Comparison of ENCODE assay signal across 27 mouse cellular contexts in genomic region chr1:44398066-44398465, GRCm38 (mm10).
DNase-seq lines count a peak whose midpoint lies in the region; ATAC-seq and TF ChIP-seq lines count a peak whose summit lies in the region.
"Had no signal": no experiment of that assay in that cellular context is flagged by ENCODE, and none has a peak within 500 bp of the region (broad histone marks: within the 10 kb centered on the region; RNA-seq: fewer than 3 reads in every experiment).

No protein-coding gene starts in this region.

- H3K9ac ChIP-seq in ES-Bruce4 (ENCODE audit: low read depth, poor library complexity, severe bottlenecking) (no peak overlapping the region), ES-E14 (ENCODE audit: insufficient read depth, low read depth, low read length, poor library complexity, severe bottlenecking) (no peak overlapping the region)
- no peak overlapping the region for H3K9ac ChIP-seq in stomach, postnatal 0 days (ENCODE audit: low read length)
- no peak overlapping the region for H3K9ac ChIP-seq in midbrain, embryonic 14.5 days (replicated peaks; ENCODE audit: low read length)
- H3K9ac ChIP-seq: embryonic facial prominence, embryonic 13.5 days; embryonic facial prominence, embryonic 15.5 days; forebrain, embryonic 13.5 days; forebrain, embryonic 15.5 days; forebrain, postnatal 0 days had no signal

- ATAC-seq in stomach, postnatal 0 days (ENCODE audit: low FRiP score, low TSS enrichment) = no peak
- no peak for ATAC-seq in midbrain, embryonic 14.5 days (ENCODE audit: low FRiP score, low TSS enrichment)
- ATAC-seq: activated CD4-positive, CD25-positive, alpha-beta regulatory T cell, adult 4 months; CD4-positive, CD25-positive, alpha-beta regulatory T cell, adult 4 months; forebrain, embryonic 13.5 days; forebrain, embryonic 15.5 days; forebrain, postnatal 0 days; Patski had no signal

- in situ Hi-C loops in ES-E14 (cut with MboI; ENCODE audit: low sequenced_read_pairs in 2 of 2, unreplicated experiment in 2 of 2) = no loop called here

- H3K36me3 ChIP-seq in ES-Bruce4 (ENCODE audit: control insufficient read depth, insufficient read depth, low read length, poor library complexity, severe bottlenecking) (no peaks in the 10 kb centered on the region), ES-E14 (ENCODE audit: control insufficient read depth, insufficient read depth, low read length, poor library complexity, severe bottlenecking) (no peaks in the 10 kb centered on the region)
- no peaks in the 10 kb centered on the region for H3K36me3 ChIP-seq in stomach, postnatal 0 days (ENCODE audit: control insufficient read depth, insufficient read depth, low read length)
- H3K36me3 ChIP-seq in midbrain, embryonic 14.5 days (ENCODE audit: control insufficient read depth, insufficient read depth, low read length) = no peaks in the 10 kb centered on the region
- H3K36me3 ChIP-seq: embryonic facial prominence, embryonic 13.5 days; embryonic facial prominence, embryonic 15.5 days; forebrain, embryonic 15.5 days had no signal

- peak overlapping the region; percentile 28; the same call in 1 of the 2 replicates for H3K27ac ChIP-seq in ES-Bruce4 (ENCODE audit: insufficient read depth, low read length)
- H3K27ac ChIP-seq in ES-E14 (ENCODE audit: insufficient read depth, low read depth, low read length, poor library complexity, severe bottlenecking) = no peak overlapping the region
- peak overlapping the region; percentile 52; the same call in 1 of the 2 replicates for H3K27ac ChIP-seq in embryonic fibroblast, embryonic 13.5 days (ENCODE audit: insufficient read depth, low read length)
- no peak overlapping the region for H3K27ac ChIP-seq in stomach, postnatal 0 days (replicated peaks)
- no peak overlapping the region for H3K27ac ChIP-seq in midbrain, embryonic 14.5 days (replicated peaks; ENCODE audit: low read depth, low read length)
- H3K27ac ChIP-seq: embryonic facial prominence, embryonic 13.5 days; embryonic facial prominence, embryonic 15.5 days; forebrain, embryonic 13.5 days; forebrain, embryonic 15.5 days had no signal

- H3K9me3 ChIP-seq in ES-Bruce4 (replicated peaks; ENCODE audit: control insufficient read depth, insufficient read depth, low read length, poor library complexity, severe bottlenecking) = peaks cover 31% of the 10 kb centered on the region
- H3K9me3 ChIP-seq in ES-E14 (ENCODE audit: control insufficient read depth, insufficient read depth, low read depth, low read length) = peaks cover 4% of the 10 kb centered on the region; the same call in 1 of the 2 replicates
- H3K9me3 ChIP-seq in stomach, postnatal 0 days (ENCODE audit: control insufficient read depth, low read length) = no peaks in the 10 kb centered on the region
- no peaks in the 10 kb centered on the region for H3K9me3 ChIP-seq in midbrain, embryonic 14.5 days (ENCODE audit: control insufficient read depth, low read length)
- H3K9me3 ChIP-seq: embryonic facial prominence, embryonic 13.5 days; embryonic facial prominence, embryonic 15.5 days; forebrain, embryonic 13.5 days; forebrain, embryonic 15.5 days had no signal

- TF ChIP-seq EP300 in ES-Bruce4 (IDR thresholded peaks at IDR 0.05; ENCODE audit: insufficient read depth, low read depth, low read length) = no peak
- no peak for TF ChIP-seq EP300 in stomach, postnatal 0 days (optimal IDR thresholded peaks at IDR 0.05)

- TF ChIP-seq POLR2A in ES-Bruce4 (IDR thresholded peaks at IDR 0.05; ENCODE audit: insufficient read depth, low read length) = no peak
- TF ChIP-seq POLR2A in embryonic fibroblast, embryonic 13.5 days (IDR thresholded peaks at IDR 0.05; ENCODE audit: low read depth, low read length) = no peak

- WGBS in stomach, postnatal 0 days = 51% methylated on average over 2 of the region's 2 CpGs
- 58% methylated on average over 2 of the region's 2 CpGs for WGBS in midbrain, embryonic 14.5 days

- DNase-seq in ES-E14 (ENCODE audit: low read depth, low spot score) (peak; percentile 13), R1 (ENCODE audit: low read depth, low spot score) (peak; percentile 89)
- no peak for DNase-seq in stomach, postnatal 0 days (ENCODE audit: low spot score)
- no peak for DNase-seq in cerebellum, postnatal 4 days (ENCODE audit: low spot score in 2 of 2)
- DNase-seq in midbrain, embryonic 14.5 days = no peak
- DNase-seq in testis, postnatal 14 days (ENCODE audit: low spot score) = no peak
- DNase-seq: adrenal gland, adult 8-10 months; adrenal gland, postnatal 14 days; adrenal gland, postnatal 36 days; B cell, adult 2 months; cerebellum, adult 11-12 months; cerebellum, adult 2 months; cerebellum, adult 9-10 months; cerebellum, postnatal 10 days; cerebellum, postnatal 25 days; embryo, embryonic 11 days; forebrain, postnatal 0 days had no signal

- no peak overlapping the region for H3K4me3 ChIP-seq in ES-Bruce4 (ENCODE audit: low read depth, low read length)
- no peak overlapping the region for H3K4me3 ChIP-seq in ES-E14 (ENCODE audit: insufficient read depth in 1 of 2, low read depth in 1 of 2, low read length in 2 of 2, poor library complexity in 1 of 2, severe bottlenecking in 1 of 2)
- no peak overlapping the region for H3K4me3 ChIP-seq in embryonic fibroblast, embryonic 13.5 days (ENCODE audit: insufficient read depth, low read length)
- H3K4me3 ChIP-seq in stomach, postnatal 0 days (ENCODE audit: low read depth, low read length) = no peak overlapping the region
- no peak overlapping the region for H3K4me3 ChIP-seq in midbrain, embryonic 14.5 days (replicated peaks; ENCODE audit: low read depth, low read length)
- H3K4me3 ChIP-seq: embryonic facial prominence, embryonic 13.5 days; embryonic facial prominence, embryonic 15.5 days; forebrain, embryonic 13.5 days; forebrain, embryonic 15.5 days had no signal

- TF ChIP-seq CTCF in ES-Bruce4 (IDR thresholded peaks at IDR 0.05; ENCODE audit: low read depth, low read length) = no peak
- no peak for TF ChIP-seq CTCF in embryonic fibroblast, embryonic 13.5 days (IDR thresholded peaks at IDR 0.05; ENCODE audit: borderline replicate concordance, insufficient read depth, low read length)
- no peak for TF ChIP-seq CTCF in stomach, postnatal 0 days (IDR thresholded peaks at IDR 0.05; ENCODE audit: low read depth)

- H3K4me2 ChIP-seq in stomach, postnatal 0 days (replicated peaks; ENCODE audit: low read depth) = no peak overlapping the region
- no peak overlapping the region for H3K4me2 ChIP-seq in midbrain, embryonic 14.5 days (ENCODE audit: low read length)
- H3K4me2 ChIP-seq: embryonic facial prominence, embryonic 13.5 days; embryonic facial prominence, embryonic 15.5 days; forebrain, embryonic 13.5 days; forebrain, embryonic 15.5 days had no signal

- no peaks in the 10 kb centered on the region for H3K4me1 ChIP-seq in ES-Bruce4 (ENCODE audit: control insufficient read depth, insufficient read depth, low read length)
- no peaks in the 10 kb centered on the region for H3K4me1 ChIP-seq in ES-E14 (ENCODE audit: control insufficient read depth in 2 of 2, insufficient read depth in 2 of 2, low read length in 2 of 2, poor library complexity in 1 of 2)
- H3K4me1 ChIP-seq in embryonic fibroblast, embryonic 13.5 days (ENCODE audit: control insufficient read depth, insufficient read depth, low read length) = no peaks in the 10 kb centered on the region; the same call in 1 of the 2 replicates
- no peaks in the 10 kb centered on the region for H3K4me1 ChIP-seq in stomach, postnatal 0 days (replicated peaks; ENCODE audit: control insufficient read depth, insufficient read depth)
- H3K4me1 ChIP-seq in midbrain, embryonic 14.5 days (ENCODE audit: control insufficient read depth, insufficient read depth, low read length) = no peaks in the 10 kb centered on the region
- H3K4me1 ChIP-seq: embryonic facial prominence, embryonic 13.5 days; embryonic facial prominence, embryonic 15.5 days; forebrain, embryonic 13.5 days; forebrain, embryonic 15.5 days had no signal

- no peaks in the 10 kb centered on the region for H3K27me3 ChIP-seq in ES-Bruce4 (ENCODE audit: control insufficient read depth, insufficient read depth, low read length, poor library complexity, severe bottlenecking)
- no peaks in the 10 kb centered on the region for H3K27me3 ChIP-seq in stomach, postnatal 0 days (ENCODE audit: control insufficient read depth, insufficient read depth, low read length)
- H3K27me3 ChIP-seq in midbrain, embryonic 14.5 days (ENCODE audit: control insufficient read depth, insufficient read depth, low read length) = no peaks in the 10 kb centered on the region
- H3K27me3 ChIP-seq: CH12.LX; embryonic facial prominence, embryonic 13.5 days; embryonic facial prominence, embryonic 15.5 days; forebrain, embryonic 13.5 days; forebrain, embryonic 15.5 days; Patski had no signal

TF ChIP-seq in ES-E14, 5 proteins besides CTCF, POLR2A, EP300 and RAD21:
- no peak for TF ChIP-seq CHD2 (IDR thresholded peaks at IDR 0.05; ENCODE audit: low read depth, low read length)

Comparison
In these comparisons a context has a peak if more than half of its experiments do, and no peak if none do; other contexts are left out.
1. H3K27ac ChIP-seq: peak in ES-Bruce4 (single experiment) and embryonic fibroblast, embryonic 13.5 days (single experiment); none in ES-E14 (single experiment), stomach, postnatal 0 days (single experiment) and midbrain, embryonic 14.5 days (single experiment).
2. DNase-seq: peak in ES-E14 (single experiment) and R1 (single experiment); none in stomach, postnatal 0 days (single experiment), cerebellum, postnatal 4 days (0 of 2), midbrain, embryonic 14.5 days (single experiment) and testis, postnatal 14 days (single experiment).